Mouse (Mus musculus) ES-E14 (cell line): ENCODE results near the gene Rbm34. TPM values are rescaled to one million over a fixed set of nuclear protein-coding genes. Genes with fewer than 3 reads are reported as not detected.

Experiments used
- DNase-seq: peaks from one replicate; pipeline ENCODE4 v3.0.0-alpha.2; 2013; ENCODE audit warnings: low read depth, low spot score
- H3K27ac ChIP-seq: 2 replicates; pipeline ENCODE4 v1.5.1; 2012; ENCODE audit warnings: low read depth, mild to moderate bottlenecking, low read length, moderate library complexity, mixed read lengths; ENCODE audit not compliant: poor library complexity, insufficient read depth, severe bottlenecking
- H3K36me3 ChIP-seq: 2 replicates; pipeline ENCODE4 v1.6.1; 2012; ENCODE audit warnings: mild to moderate bottlenecking, low read length, moderate library complexity, mixed read lengths; ENCODE audit not compliant: control insufficient read depth, poor library complexity, insufficient read depth, severe bottlenecking
- H3K4me1 ChIP-seq, 2 experiments: fragments of 150-350 bp in 1 of 2; sonication (generic) in 1 of 2; 2 replicates each; pipeline ENCODE4 v1.6.1; 2012; ENCODE audit warnings: low read length in 2 of 2, mild to moderate bottlenecking in 1 of 2, mixed read lengths in 1 of 2; ENCODE audit not compliant: control insufficient read depth in 2 of 2, insufficient read depth in 2 of 2, poor library complexity in 1 of 2
- H3K4me3 ChIP-seq, 2 experiments: fragments of 150-350 bp in 1 of 2; sonication (generic) in 1 of 2; 2 replicates each; pipeline ENCODE4 v1.5.1; 2012; ENCODE audit warnings: low read length in 2 of 2, low read depth in 1 of 2, mild to moderate bottlenecking in 1 of 2, mixed read lengths in 1 of 2; ENCODE audit not compliant: insufficient read depth in 1 of 2, poor library complexity in 1 of 2, severe bottlenecking in 1 of 2
- H3K9ac ChIP-seq: 2 replicates; pipeline ENCODE4 v1.6.1; 2012; ENCODE audit warnings: low read depth, mild to moderate bottlenecking, low read length, mixed read lengths; ENCODE audit not compliant: poor library complexity, insufficient read depth, severe bottlenecking
- H3K9me3 ChIP-seq: fragments of 150-350 bp; sonication (generic); 2 replicates; pipeline ENCODE4 v1.6.1; 2012; ENCODE audit warnings: low read depth, mild to moderate bottlenecking, low read length; ENCODE audit not compliant: control insufficient read depth, insufficient read depth
- CHD2 ChIP-seq: IDR thresholded peaks from 2 replicates; pipeline ENCODE4 v1.6.1; 2014; ENCODE audit warnings: mild to moderate bottlenecking, low read depth, low read length, inconsistent platforms
- HCFC1 ChIP-seq: IDR thresholded peaks from 2 replicates; pipeline ENCODE4 v1.6.1; 2012; ENCODE audit warnings: low read length, inconsistent platforms, borderline replicate concordance; ENCODE audit not compliant: insufficient read depth
- MAFK ChIP-seq: IDR thresholded peaks from 2 replicates; pipeline ENCODE4 v1.6.1; 2014; ENCODE audit warnings: mild to moderate bottlenecking, low read depth, low read length, inconsistent platforms; ENCODE audit not compliant: insufficient read depth
- ZC3H11A ChIP-seq: IDR thresholded peaks from 2 replicates; pipeline ENCODE4 v1.6.1; 2012; ENCODE audit warnings: low read depth, mild to moderate bottlenecking, inconsistent platforms, low read length, borderline replicate concordance
- ZNF384 ChIP-seq: IDR thresholded peaks from 2 replicates; pipeline ENCODE4 v1.6.1; 2012; ENCODE audit warnings: low read depth, low read length, inconsistent platforms
- in situ Hi-C, 2 experiments: fragments of 600-800 bp; cut with MboI; formaldehyde crosslinking; loops; one replicate each; pipeline ENCODE4 v1.15.1; 2025; ENCODE audit warnings: low sequenced_read_pairs in 2 of 2, inconsistent platforms in 1 of 2; ENCODE audit not compliant: unreplicated experiment in 2 of 2
- total RNA-seq: library from RNA; depleted of rRNA; stranded (reverse); fragments of 300-350 nt; gene quantifications from 2 replicates; pipeline ENCODE4 v1.2.3, GENCODE M21; 2012

Rbm34 gene
- total RNA-seq, 1 experiment = 32.5 TPM

GRCm38 (mm10) chr8:126909371-126909802 is 61.5 kb downstream of the Rbm34 start:
- H3K36me3 ChIP-seq = no peaks in the 10 kb centered on the region
- TF ChIP-seq HCFC1 = no peak
- no peak for TF ChIP-seq ZNF384
- TF ChIP-seq MAFK = no peak
- no peak for TF ChIP-seq ZC3H11A
- no peak for TF ChIP-seq CHD2
- H3K27ac ChIP-seq = no peak overlapping the region
- no peak overlapping the region for H3K9ac ChIP-seq
- in situ Hi-C loops = no loop called here
- no peak for DNase-seq
- no peaks in the 10 kb centered on the region for H3K9me3 ChIP-seq
- no peak overlapping the region for H3K4me3 ChIP-seq
- H3K4me1 ChIP-seq = no peaks in the 10 kb centered on the region; a peak in 1 of 4 replicates

GRCm38 (mm10) chr8:126908805-126909204 is 62.1 kb downstream of the Rbm34 start:
- TF ChIP-seq ZNF384 (no peak), ZC3H11A (no peak), CHD2 (no peak), HCFC1 (no peak), MAFK (no peak)
- DNase-seq = no peak
- Histone ChIP-seq H3K4me3 (no peak overlapping the region), H3K36me3 (no peaks in the 10 kb centered on the region), H3K9ac (no peak overlapping the region), H3K27ac (no peak overlapping the region), H3K9me3 (no peaks in the 10 kb centered on the region), H3K4me1 (no peaks in the 10 kb centered on the region; a peak in 1 of 4 replicates)
- in situ Hi-C loops = no loop called here

- no peak overlapping the region for H3K9ac ChIP-seq
- H3K27ac ChIP-seq = no peak overlapping the region
- TF ChIP-seq ZNF384 (no peak), HCFC1 (no peak), CHD2 (no peak), MAFK (no peak), ZC3H11A (no peak)
- in situ Hi-C loops = no loop called here
- no peak for DNase-seq
- H3K9me3 ChIP-seq = no peaks in the 10 kb centered on the region
- no peaks in the 10 kb centered on the region for H3K4me1 ChIP-seq
- H3K4me3 ChIP-seq = no peak overlapping the region
- no peaks in the 10 kb centered on the region for H3K36me3 ChIP-seq
These were observed 62.9 kb downstream of the Rbm34 start for GRCm38 (mm10) chr8:126907968-126908367.

GRCm38 (mm10) chr8:126907374-126907773 is 63.5 kb downstream of the Rbm34 start:
- DNase-seq = no peak
- Histone ChIP-seq H3K9me3 (no peaks in the 10 kb centered on the region), H3K27ac (no peak overlapping the region), H3K9ac (no peak overlapping the region), H3K36me3 (no peaks in the 10 kb centered on the region), H3K4me1 (no peaks in the 10 kb centered on the region), H3K4me3 (no peak overlapping the region)
- TF ChIP-seq MAFK (no peak), ZC3H11A (no peak), CHD2 (no peak), ZNF384 (no peak), HCFC1 (no peak)
- in situ Hi-C loops = no loop called here

GRCm38 (mm10) chr8:126905387-126905786 is 65.5 kb downstream of the Rbm34 start:
- DNase-seq = no peak
- H3K4me3 ChIP-seq = no peak overlapping the region
- H3K9ac ChIP-seq = no peak overlapping the region
- H3K9me3 ChIP-seq = no peaks in the 10 kb centered on the region
- H3K36me3 ChIP-seq = no peaks in the 10 kb centered on the region
- no peak overlapping the region for H3K27ac ChIP-seq
- TF ChIP-seq MAFK = no peak
- no peak for TF ChIP-seq ZNF384
- no peak for TF ChIP-seq CHD2
- TF ChIP-seq HCFC1 = no peak
- TF ChIP-seq ZC3H11A = peak; percentile 62; the same call in 1 of the 2 replicates
- H3K4me1 ChIP-seq = peaks cover 0 to 3% of the 10 kb centered on the region in 2 experiments; a peak in 1 of 4 replicates
- in situ Hi-C loops = no loop called here
